Mouse (Mus musculus) lung, postnatal 10 days (tissue): Measurements from ENCODE around the gene Nktr.

Experiments
- DNase-seq: peaks from one replicate; pipeline ENCODE4 v3.0.0; 2021

Gene Nktr

DNA sequence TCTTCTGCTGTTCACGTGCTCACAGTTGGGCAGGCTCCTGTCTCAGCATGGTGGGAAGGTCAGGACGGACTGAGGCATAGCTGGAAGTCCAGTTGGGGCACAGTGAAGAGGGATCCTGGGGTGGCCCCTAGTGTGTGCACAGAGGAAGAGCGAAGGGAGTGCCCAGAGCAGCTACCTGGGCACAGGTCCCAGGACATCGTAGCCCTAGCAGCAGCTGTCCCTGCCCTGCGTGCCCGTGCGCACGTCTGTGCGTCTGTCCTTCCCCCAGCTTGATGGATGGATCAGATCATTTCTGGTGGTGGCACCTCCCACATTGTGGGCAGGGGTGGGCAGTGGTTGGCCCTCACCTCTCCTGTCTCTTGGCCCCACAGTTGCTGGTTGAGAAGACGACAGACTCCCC lies 43.3 kb downstream of the Nktr start:
- no peak for DNase-seq

DNA sequence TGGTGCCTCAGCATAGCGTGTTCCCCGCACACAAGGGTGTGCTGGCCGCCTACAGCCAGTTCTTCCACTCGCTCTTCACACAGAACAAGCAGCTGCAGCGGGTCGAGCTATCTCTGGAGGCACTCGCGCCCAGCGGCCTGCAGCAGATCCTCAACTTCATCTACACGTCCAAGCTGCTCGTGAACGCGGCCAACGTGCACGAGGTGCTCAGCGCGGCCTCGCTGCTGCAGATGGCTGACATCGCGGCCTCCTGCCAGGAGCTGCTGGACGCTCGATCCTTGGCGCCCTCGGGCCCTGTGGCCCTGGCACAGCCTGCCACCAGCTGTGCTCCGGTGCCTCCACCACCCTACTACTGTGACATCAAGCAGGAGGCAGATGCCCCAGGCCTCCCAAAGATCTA lies 43.8 kb downstream of the Nktr start:
- DNase-seq: no peak

DNA sequence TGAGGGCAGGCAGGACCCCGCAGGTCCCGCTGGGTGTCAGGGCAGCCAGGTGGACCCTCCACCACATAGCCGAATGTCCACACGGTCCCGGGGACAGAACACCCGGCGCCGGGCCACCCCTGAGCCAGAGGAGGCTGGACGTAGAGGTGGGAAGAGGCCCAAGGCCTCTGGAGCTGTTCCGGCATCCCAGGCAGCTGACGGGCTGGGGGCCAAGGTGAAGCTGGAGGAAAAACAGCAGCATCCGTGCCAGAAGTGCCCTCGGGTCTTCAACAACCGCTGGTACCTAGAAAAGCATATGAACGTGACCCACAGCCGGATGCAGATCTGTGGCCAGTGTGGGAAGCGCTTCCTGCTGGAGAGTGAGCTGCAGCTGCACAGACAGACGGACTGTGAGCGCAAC lies 44.7 kb downstream of the Nktr start:
- peak; percentile 37 for DNase-seq

DNA sequence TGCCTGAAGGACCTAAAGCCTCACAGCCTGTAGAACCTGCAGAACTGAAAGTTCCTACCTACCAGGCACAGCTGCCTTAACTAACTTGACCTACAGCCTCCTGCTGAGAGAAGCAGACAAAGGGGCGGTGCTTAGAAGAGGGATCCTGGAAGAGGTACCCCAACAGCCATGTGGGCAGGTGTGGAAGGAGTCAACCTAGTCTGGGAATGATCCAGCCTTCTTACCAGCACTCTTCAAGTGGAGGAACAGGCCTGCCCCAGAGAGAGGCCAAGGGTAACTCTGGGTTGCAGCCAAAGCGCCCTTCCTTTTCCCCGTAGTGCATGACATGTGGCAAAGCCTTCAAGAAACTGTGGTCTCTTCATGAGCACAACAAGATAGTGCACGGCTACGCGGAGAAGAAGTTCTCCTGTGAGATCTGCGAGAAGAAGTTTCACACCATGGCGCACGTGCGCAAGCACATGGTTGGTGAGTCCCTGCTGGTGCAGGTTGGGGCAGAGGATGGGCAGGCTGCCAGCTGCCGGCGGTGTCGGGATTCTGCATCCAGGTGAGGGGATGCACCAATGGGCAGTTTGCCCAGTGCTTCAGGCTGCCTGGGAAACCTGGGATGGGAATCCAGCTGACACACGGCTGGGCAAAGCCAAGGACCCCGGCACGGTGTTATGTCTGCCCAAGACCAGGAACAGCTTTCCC lies 46.3 kb downstream of the Nktr start:
- DNase-seq: peak; percentile 39

DNA sequence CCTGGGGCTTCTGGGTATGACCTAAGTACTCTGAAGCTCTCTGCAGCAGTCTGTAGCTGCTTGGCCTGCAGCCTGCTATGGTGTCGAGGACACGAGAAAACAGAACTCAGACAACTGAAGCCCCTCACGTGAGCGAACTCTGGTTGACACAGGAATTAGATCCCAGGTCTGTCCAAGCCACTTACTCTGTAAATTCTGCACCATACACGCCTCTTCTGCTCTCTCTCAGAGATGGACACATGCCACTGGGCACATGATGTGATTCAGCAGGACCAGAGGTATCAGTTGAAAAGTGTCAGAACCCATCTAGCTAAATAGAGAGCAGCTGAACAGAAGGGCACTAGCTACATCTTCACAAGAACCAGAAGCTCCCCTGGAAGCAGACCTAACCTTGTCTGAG lies 53.4 kb downstream of the Nktr start:
- DNase-seq: no peak

DNA sequence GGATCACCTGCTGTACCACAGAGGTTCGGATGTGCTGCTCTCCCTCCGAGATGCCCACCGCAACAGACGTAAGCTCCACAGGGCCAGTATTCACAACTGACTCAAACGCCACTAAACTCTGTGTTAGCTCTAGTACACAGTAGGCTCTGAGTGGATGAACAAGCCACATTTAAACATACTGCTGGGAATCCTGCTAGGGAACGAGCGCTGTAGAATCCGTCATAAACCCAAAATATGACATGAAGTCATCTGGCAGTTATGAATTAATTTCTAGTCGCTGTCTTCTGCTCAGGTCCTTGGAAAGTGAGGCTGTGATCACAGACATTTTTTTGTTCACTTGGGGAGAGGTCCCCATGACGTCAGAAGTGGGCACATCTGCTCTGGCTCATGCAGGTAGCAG lies 57.0 kb downstream of the Nktr start:
- no peak for DNase-seq

DNA sequence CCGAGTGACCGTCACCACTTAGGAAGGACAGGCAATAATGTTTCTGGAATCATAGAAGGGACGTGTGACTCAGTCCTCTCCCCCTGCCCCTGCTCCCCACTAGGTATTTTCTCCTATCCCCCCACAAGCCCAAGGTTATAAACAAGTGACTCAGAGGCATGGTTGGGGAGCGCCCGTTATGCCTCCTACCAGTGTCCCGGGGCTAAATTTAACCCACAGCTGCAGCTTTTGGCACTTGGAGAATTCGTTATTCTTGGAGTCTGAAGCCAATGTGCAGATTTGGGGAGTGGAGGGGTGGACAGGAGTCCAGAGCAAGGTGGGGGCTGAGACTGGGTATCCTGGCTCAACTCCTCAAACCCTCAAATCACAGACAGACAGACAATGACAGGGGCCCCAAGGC lies 57.5 kb downstream of the Nktr start:
- DNase-seq: no peak

DNA sequence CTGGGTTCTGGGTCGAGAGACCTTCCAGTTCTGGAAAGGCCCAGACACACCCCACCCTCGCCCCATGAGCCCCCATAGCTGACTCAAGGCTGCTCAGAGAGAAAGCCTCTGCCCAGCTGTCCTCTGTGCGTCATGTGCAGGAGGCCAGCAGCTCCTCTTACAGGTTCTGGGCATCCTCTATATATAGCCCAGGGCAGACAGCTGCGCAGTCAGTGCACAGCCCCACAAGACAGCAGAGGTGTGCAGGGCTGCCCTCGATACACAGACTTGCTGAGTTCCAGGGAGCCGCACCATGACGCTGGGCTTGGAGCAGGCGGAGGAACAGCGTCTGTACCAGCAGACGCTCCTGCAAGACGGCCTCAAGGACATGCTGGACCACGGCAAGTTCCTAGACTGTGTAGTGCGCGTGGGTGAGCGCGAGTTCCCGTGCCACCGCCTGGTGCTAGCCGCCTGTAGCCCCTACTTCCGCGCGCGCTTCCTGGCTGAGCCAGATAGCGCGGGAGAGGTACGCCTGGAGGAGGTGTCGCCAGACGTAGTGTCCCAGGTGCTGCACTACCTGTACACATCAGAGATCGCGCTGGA lies 58.6 kb downstream of the Nktr start, which contains the start of gene Klhl40:
TSS of gene Klhl40 (plus strand) at position 124 of the 582 bp plus-strand sequence.
- DNase-seq: no peak

DNA sequence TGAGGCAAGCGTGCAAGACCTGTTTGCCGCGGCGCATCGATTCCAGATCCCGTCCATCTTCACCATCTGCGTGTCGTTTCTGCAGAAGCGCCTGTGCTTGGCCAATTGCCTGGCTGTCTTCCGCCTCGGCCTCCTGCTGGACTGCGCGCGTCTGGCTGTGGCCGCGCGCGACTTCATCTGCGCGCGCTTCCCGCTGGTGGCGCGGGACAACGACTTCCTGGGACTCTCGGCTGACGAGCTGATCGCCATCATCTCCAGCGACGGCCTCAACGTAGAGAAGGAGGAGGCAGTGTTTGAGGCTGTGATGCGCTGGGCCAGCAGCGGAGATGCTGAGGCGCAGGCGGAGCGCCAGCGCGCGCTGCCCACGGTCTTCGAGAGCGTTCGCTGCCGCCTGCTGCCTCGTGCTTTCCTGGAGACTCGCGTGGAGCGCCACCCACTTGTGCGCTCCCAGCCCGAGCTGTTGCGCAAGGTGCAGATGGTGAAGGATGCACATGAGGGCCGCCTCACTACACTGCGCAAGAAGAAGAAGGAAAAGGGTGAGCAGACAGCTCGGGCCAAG lies 59.2 kb downstream of the Nktr start:
- peak; percentile 65 for DNase-seq

DNA sequence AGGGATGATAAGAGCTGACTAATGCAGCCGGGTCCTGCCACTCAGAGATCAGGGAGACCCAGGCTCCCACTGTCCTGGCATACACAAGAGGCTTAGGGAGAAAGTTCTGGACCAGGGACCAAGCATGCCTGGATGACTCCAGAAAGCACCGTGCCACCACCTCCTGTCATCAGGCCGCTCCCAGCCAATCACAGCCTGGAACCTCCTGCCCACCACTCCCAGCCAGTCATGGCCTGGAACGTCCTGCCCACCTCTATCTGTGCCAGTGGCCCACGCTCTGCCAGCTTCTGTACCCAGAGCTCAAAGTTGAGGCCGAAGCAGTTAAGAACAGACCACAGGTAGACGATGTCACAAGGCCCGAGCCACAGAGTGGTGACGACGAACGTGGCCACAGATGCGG lies 65.8 kb downstream of the Nktr start:
- DNase-seq: no peak

DNA sequence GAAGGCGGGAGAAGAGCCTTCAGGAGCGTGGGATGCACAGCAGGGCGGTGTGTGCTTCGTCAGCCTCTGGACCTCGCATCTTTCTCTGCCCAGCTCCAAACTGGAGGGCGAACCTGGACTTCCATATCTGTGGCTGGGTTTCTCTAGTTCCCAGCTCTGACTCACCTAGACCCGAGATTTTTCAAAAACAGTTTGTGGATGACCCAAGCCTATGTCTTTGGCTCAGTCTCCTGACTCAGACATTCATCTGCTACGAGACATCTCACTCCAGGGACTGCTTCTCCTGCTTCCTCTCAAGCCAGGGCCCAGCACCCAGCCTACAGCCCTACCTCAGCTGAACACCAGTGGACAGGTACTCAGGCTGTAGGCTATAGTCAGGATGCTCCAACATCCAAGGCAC lies 66.3 kb downstream of the Nktr start:
- DNase-seq: no peak

DNA sequence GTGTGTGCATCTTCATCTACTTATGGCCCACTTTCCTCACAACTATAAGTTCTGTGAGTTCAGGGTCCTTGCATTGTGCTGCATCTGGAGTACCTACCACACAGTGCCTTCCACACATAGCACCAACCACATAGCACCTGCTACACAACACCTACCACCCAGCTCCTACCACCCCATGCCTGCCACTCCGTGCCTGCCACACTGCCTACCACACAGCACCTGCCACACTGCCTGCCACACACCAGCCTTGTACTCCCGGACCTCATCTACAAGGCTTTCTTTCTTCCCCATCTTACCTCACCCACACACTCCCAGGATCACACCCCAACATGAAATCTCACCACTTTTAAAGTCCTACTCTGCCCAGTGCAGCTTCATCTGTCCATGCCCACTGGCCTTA lies 67.4 kb downstream of the Nktr start:
- DNase-seq: no peak

DNA sequence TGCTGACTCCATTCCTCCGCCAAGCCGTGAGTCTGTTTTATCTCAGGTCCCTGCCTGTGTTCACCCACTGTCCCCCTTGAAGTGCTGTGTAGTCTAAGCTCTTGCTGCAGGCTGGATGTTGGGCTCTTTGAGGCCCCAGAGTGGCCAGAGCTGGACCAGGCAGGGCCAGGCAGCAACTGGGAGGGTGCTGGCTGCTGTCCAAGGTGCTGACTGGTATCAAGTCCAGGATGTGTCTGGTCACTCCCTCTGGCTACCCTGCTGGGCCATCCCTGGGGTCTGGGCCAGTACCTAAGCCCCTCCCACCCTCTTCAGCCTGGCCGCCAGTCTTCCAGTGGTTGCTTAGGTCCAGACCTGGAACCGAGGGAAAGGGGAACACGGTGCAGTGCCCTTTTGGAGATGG lies 72.2 kb downstream of the Nktr start:
- peak; percentile 81 for DNase-seq

DNA sequence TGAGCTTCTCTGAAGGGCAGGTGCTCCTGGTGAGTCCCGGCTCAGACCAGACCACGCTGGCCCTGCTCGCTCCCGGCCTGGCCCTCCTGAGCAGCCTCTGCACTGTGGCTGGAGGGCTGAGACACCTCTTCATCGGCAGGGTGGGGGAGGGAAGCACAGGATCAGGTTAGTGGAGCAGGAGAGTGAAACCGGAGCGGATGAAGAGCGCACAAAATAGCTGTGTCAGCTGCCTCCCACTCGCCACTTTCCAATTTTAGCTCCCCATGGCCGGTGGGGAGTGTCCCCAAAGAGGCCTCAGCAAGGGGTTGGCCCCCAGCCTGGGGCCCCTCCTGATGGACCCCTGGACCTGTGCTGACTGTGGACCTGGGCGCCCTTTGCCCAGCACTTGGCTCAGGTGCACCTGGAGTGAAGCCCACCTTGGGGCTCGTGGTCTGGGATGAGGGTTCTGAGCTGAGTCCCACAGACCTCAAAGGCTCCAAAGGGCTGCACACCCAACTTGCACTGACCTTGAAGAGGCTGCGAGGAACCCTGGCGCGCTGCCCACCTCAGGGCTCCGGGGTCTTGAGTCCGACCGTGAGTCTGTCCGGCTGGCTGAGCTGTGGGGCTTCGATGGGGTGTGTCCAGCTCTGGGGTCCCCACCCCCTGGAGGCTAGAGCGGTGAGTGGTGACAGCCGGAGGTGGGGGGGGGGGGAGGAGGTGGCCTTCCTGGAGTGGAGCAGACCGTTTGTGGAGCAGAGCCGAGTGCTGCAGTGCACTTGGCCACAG lies 73.0 kb downstream of the Nktr start, which contains the start of gene Hhatl:
TSS of gene Hhatl (minus strand) at position 751 of the 765 bp plus-strand sequence.
- DNase-seq: no peak

DNA sequence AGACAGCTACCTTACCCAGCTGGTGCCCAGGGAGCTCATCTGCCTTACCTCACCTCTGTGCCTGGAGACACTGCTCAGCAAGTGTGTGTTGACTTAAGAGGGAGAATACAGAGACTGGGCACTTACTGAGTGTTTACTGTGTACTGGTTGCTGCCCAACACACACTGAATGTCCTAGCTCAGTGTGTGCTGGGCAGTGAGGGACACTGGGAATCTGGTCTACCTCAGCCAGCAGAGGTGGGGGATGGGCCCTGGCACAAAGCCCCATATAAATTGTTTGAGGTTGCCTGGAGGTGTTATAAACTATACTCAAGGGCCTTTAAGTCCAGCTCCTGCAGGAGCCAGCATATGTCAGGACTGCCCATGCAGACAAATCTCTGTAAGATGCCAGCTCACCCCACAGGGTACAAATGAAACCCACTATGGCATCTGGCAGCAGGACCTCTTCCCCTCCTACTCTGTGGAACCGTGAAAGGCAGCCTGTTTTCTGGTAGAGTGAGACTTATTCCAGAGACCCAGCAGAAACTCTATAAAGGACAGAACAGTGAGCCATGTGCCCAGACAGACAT lies 76.1 kb downstream of the Nktr start:
- peak; percentile 30 for DNase-seq

DNA sequence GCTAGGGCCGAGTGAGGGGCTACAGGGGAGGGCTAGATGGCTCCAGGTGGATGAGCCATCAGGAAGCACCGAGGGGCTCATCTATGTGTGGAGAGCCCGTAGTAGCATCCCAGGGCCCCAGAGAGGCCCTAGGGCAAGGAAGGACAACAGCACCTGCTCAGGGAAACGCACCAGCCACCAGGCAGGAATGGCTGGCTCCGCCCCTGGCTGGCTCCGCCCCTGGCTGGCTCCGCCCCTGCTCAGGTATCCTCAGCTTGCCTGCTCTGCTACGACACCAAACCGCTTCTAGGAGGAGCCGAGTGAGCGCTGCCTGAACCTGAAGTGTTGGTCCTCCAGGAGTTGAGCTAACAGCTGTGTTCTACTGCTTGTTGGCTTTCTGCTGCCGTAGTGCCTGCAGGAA lies 78.8 kb downstream of the Nktr start:
- DNase-seq: peak; percentile 57

DNA sequence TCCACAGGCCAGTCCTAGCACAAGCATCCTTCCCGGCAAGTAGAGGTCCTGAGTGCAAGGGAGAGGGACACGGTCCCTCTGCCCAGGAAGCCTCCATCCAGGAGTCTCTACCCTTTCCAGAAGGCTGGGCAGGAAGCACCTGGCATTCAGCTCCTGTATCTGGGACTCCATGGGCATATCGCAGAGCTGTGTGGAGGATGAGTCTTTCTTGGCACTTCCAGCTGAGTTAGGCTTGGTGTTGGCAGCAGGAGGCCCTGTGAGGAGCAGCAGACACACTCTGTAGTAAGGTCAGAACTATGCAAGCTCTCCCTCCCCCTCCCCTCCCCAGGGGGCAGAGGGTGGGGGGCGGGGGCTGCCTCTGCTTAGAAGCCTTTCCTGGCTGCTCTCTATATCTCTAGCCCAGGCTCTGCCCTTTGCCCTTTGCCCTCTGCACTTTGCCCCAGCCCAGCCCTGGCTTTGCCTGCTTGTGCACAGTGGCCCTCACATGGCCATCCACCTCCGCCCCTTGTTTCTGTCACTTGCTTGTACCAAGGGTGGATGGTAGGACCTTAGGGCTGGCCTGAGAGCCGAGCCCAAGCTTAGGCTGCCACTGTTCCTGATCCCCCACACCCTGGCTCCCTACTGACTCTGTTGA lies 80.0 kb downstream of the Nktr start:
- DNase-seq: no peak

DNA sequence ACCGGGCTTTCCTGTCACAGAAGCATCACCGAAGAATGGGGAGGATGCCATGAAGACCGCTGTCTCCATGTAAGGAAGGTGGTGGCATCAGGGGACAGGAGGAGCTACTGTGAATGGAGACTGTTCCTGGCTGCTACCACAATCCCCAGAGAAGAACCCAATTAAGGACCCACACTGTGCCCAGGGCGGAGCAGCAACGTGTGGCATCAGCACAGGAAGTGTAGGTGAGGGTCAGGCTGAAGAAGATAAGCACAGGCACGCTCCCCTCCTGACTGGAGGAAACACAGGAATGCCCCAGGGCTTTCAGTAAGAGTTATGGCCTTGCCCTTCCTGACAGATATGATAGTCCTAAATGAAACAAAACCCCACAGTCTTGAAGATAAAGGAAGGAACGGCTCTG lies 83.8 kb downstream of the Nktr start:
- no peak for DNase-seq
